Mouse (Mus musculus) testis, postnatal 14 days (tissue): ENCODE measurements around the gene Vwa2.
A peak's percentile ranks its signal among the peaks of the same experiment; 100 is the strongest.

Experiments used
- DNase-seq: peaks from one replicate; pipeline ENCODE4 v3.0.0; 2021; ENCODE audit warnings: low spot score

Gene Vwa2

GRCm38 (mm10) chr19:56873816-56874600 is at the start of gene Vwa2:
Gene Vwa2 (plus strand): TSS chr19:56874249.
- peak; percentile 41 for DNase-seq

GRCm38 (mm10) chr19:56826047-56826631 is 47.9 kb upstream of the Vwa2 start, which contains the start of gene Tdrd1:
Gene Tdrd1 (plus strand): TSS chr19:56826209.
- peak; percentile 79 for DNase-seq

GRCm38 (mm10) chr19:56828305-56828704 is 45.7 kb upstream of the Vwa2 start:
- no peak for DNase-seq

- DNase-seq: no peak
Measured at GRCm38 (mm10) chr19:56829267-56829666, 44.8 kb upstream of the Vwa2 start.

GRCm38 (mm10) chr19:56830163-56830562 is 43.9 kb upstream of the Vwa2 start:
- DNase-seq: no peak

- DNase-seq: peak; percentile 78
Measured at GRCm38 (mm10) chr19:56835340-56835739, 38.7 kb upstream of the Vwa2 start.

- no peak for DNase-seq
Measured at GRCm38 (mm10) chr19:56838942-56839706, 34.9 kb upstream of the Vwa2 start.

GRCm38 (mm10) chr19:56842974-56843373 is 31.1 kb upstream of the Vwa2 start:
- no peak for DNase-seq

- no peak for DNase-seq
Measured at GRCm38 (mm10) chr19:56852590-56852989, 21.5 kb upstream of the Vwa2 start.

- DNase-seq: no peak
Measured at GRCm38 (mm10) chr19:56856455-56856854, 17.6 kb upstream of the Vwa2 start.

- DNase-seq: no peak
Measured at GRCm38 (mm10) chr19:56867701-56868100, 6.3 kb upstream of the Vwa2 start.

- DNase-seq: no peak
Measured at GRCm38 (mm10) chr19:56874601-56875315, 709 bp downstream of the Vwa2 start.

- DNase-seq: no peak
Measured at GRCm38 (mm10) chr19:56877364-56877763, 3.3 kb downstream of the Vwa2 start.

GRCm38 (mm10) chr19:56887879-56888278 is 13.8 kb downstream of the Vwa2 start:
- DNase-seq: no peak

- DNase-seq: no peak
Measured at GRCm38 (mm10) chr19:56888654-56889053, 14.6 kb downstream of the Vwa2 start.

- no peak for DNase-seq
Measured at GRCm38 (mm10) chr19:56891438-56891837, 17.4 kb downstream of the Vwa2 start.

- no peak for DNase-seq
Measured at GRCm38 (mm10) chr19:56892586-56892985, 18.5 kb downstream of the Vwa2 start.

GRCm38 (mm10) chr19:56893326-56893725 is 19.3 kb downstream of the Vwa2 start:
- no peak for DNase-seq

- DNase-seq: peak; percentile 33
Measured at GRCm38 (mm10) chr19:56897654-56898053, 23.6 kb downstream of the Vwa2 start.

GRCm38 (mm10) chr19:56904095-56904494 is 30.0 kb downstream of the Vwa2 start:
- DNase-seq: no peak

GRCm38 (mm10) chr19:56905395-56905794 is 31.3 kb downstream of the Vwa2 start:
- DNase-seq: no peak

GRCm38 (mm10) chr19:56907850-56908249 is 33.8 kb downstream of the Vwa2 start:
- no peak for DNase-seq
